Mouse (Mus musculus) embryonic facial prominence, embryonic 14.5 days (tissue): ENCODE data around the gene Gm7137. TPM values are rescaled to one million over a fixed set of nuclear protein-coding genes. Genes with fewer than 3 reads are reported as not detected.
"Not testable (repeated sequence)": the region's sequence is repeated elsewhere in the genome, so short reads cannot be mapped to it uniquely, and the experiment has no call there.

Source experiments
- ATAC-seq: fragments of 200-750 bp; cut with Nextera tagmentation; 2 replicates; pipeline ENCODE4 v1.8.0; 2017; ENCODE audit warnings: low read depth, moderate number of reproducible peaks, moderate TSS enrichment
- DNase-seq: peaks from one replicate; pipeline ENCODE4 v3.0.0-alpha.2; 2015; ENCODE audit warnings: low spot score
- H3K27ac ChIP-seq: fragments of 300-500 bp; sonication (generic); replicated peaks from 2 replicates; pipeline ENCODE4 v1.5.1; 2014; ENCODE audit warnings: low read depth, mild to moderate bottlenecking, low read length, moderate library complexity
- H3K27me3 ChIP-seq: fragments of 300-500 bp; sonication (generic); replicated peaks from 2 replicates; pipeline ENCODE4 v1.6.1; 2014; ENCODE audit warnings: low read length; ENCODE audit not compliant: control insufficient read depth, insufficient read depth
- H3K36me3 ChIP-seq: fragments of 300-500 bp; sonication (generic); 2 replicates; pipeline ENCODE4 v1.6.1; 2014; ENCODE audit warnings: low read length, mixed read lengths; ENCODE audit not compliant: control insufficient read depth, insufficient read depth
- H3K4me1 ChIP-seq: fragments of 300-500 bp; sonication (generic); 2 replicates; pipeline ENCODE4 v1.6.1; 2014; ENCODE audit warnings: antibody characterized with exemption, low read length; ENCODE audit not compliant: control insufficient read depth, insufficient read depth
- H3K4me2 ChIP-seq: fragments of 300-500 bp; sonication (generic); 2 replicates; pipeline ENCODE4 v1.6.1; 2014; ENCODE audit warnings: low read depth, mild to moderate bottlenecking, low read length, moderate library complexity, mixed read lengths
- H3K4me3 ChIP-seq: fragments of 300-500 bp; sonication (generic); 2 replicates; pipeline ENCODE4 v1.5.1; 2014; ENCODE audit warnings: low read depth, mild to moderate bottlenecking, low read length
- H3K9ac ChIP-seq: fragments of 300-500 bp; sonication (generic); 2 replicates; pipeline ENCODE4 v1.6.1; 2014; ENCODE audit warnings: low read depth, mild to moderate bottlenecking, low read length, moderate library complexity, mixed read lengths
- H3K9me3 ChIP-seq: fragments of 300-500 bp; sonication (generic); 2 replicates; pipeline ENCODE4 v1.6.1; 2016; ENCODE audit warnings: low read length; ENCODE audit not compliant: control insufficient read depth
- WGBS: fragments of 180-500 bp; shearing (Covaris S2); extraction: QIAGEN DNeasy Blood & Tissue Kit; methylation state at CpG from one replicate; pipeline ENCODE4 v1.1.7; 2014; 5-methylcytosine and 5-hydroxymethylcytosine counted together
- polyA plus RNA-seq: library from polyadenylated mRNA; unstranded; fragments of >200 nt; fragmentation: Nextera tagmentation; extraction: Ambion mirVana; gene quantifications from 2 replicates; pipeline ENCODE4 v1.2.1, GENCODE M21; 2014

The Gm7137 gene
- not detected in 2 replicates for polyA plus RNA-seq

DNA sequence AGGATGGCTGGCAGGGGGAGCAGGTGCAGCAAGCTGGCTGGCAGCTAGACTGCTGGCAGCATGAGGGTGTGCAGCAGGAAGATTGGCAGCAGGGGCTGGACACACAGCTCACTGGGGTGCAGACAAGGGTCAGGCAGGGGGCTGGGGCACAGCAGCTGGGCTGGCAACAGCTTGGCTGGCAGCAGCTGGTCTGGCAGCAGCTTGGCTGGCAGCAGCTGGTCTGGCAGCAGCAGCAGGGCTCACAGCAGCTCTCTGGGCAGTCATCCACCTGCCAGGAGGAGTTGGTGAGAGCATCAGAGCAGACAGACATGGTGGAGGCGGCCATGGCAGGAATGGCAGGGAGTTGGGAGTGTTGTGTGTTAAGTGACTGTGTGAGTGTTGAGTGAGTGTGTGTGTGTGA lies at the start of gene Gm7137:
Gm7137 (minus strand) TSS at position 325 of the 400 bp plus-strand sequence.
- no CpG with 5 or more reads among the region's 1 CpGs for WGBS
- not testable (repeated sequence) for H3K4me1 ChIP-seq, H3K4me3 ChIP-seq, H3K27me3 ChIP-seq, H3K9me3 ChIP-seq, H3K27ac ChIP-seq, H3K36me3 ChIP-seq, ATAC-seq, H3K4me2 ChIP-seq, H3K9ac ChIP-seq, DNase-seq

DNA sequence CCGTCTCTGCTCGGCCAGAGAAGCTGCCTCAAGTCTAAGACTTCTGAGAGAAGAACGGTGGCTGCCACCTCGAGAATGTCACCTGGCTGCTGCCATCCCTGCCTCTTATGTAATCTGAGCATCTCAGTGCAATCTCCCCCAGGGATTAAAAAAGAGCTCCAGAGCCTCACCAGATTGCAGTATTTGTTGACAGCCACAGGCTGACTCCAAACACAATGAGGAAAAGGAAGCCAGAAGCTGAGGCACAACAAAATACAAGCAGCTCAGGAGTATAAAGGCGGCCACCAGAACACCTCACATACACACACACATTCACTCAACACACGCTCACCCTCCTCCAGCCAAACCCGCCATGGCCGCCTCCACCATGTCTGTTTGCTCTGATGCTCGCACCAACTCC lies 47.6 kb upstream of the Gm7137 start, which contains the start of gene Krtap10-10:
Krtap10-10 (plus strand) TSS at position 301 of the 400 bp plus-strand sequence.
- DNase-seq (peak; percentile 6), ATAC-seq (no peak)
- Histone ChIP-seq H3K4me1 (no peaks in the 10 kb centered on the region), H3K36me3 (no peaks in the 10 kb centered on the region), H3K27ac (no peak within 1 kb of the TSS), H3K27me3 (no peaks in the 10 kb centered on the region), H3K9me3 (no peaks in the 10 kb centered on the region), H3K4me3 (no peak within 1 kb of the TSS), H3K4me2 (no peak within 1 kb of the TSS), H3K9ac (no peak within 1 kb of the TSS)
- WGBS = 46% methylated on average over 8 of the region's 9 CpGs

- Histone ChIP-seq H3K9ac (no peak within 1 kb of the TSS), H3K27ac (no peak within 1 kb of the TSS), H3K9me3 (0 out of 2 replicates have a peak, but pooled peaks cover 4% of the 10 kb centered on the region), H3K27me3 (no peaks in the 10 kb centered on the region), H3K36me3 (no peaks in the 10 kb centered on the region), H3K4me2 (no peak within 1 kb of the TSS), H3K4me3 (no peak within 1 kb of the TSS), H3K4me1 (no peaks in the 10 kb centered on the region)
- no peak for DNase-seq
- 49% methylated on average over 3 of the region's 6 CpGs for WGBS
- no peak for ATAC-seq
Observed at GRCm38 (mm10) chr10:77826951-77827350, 39.0 kb upstream of the Gm7137 start, which contains the start of gene Krtap10-4. Gene Krtap10-4 (minus strand): TSS chr10:77827095.

- 36% methylated on average over 4 of the region's 4 CpGs for WGBS
- Histone ChIP-seq H3K36me3 (no peaks in the 10 kb centered on the region), H3K9me3 (0 out of 2 replicates have a peak, but pooled peaks cover 4% of the 10 kb centered on the region), H3K4me3 (no peak overlapping the region), H3K9ac (no peak overlapping the region), H3K4me2 (no peak overlapping the region), H3K27ac (no peak overlapping the region), H3K27me3 (no peaks in the 10 kb centered on the region), H3K4me1 (no peaks in the 10 kb centered on the region)
- ATAC-seq (no peak), DNase-seq (no peak)
Observed at GRCm38 (mm10) chr10:77819203-77819602, 31.2 kb upstream of the Gm7137 start.

DNA sequence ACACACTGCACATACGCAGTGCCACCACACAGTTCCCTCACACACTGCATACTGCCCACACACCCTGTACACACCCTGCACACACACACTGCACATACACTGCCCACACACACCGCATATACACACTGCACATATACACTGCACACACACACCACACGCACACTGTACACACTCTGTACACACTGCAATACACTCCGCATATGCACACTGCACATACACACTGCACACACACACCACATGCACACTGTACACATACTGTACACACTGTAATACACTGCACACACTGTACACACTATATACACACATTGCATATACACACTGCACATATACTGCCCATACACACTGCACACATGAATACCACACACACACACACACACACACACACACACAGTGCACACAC lies 30.5 kb upstream of the Gm7137 start:
- 96% methylated on average over 4 of the region's 4 CpGs for WGBS
- Histone ChIP-seq H3K9me3 (no peaks in the 10 kb centered on the region), H3K27me3 (no peaks in the 10 kb centered on the region), H3K4me3 (no peak overlapping the region), H3K27ac (no peak overlapping the region), H3K9ac (no peak overlapping the region), H3K4me1 (no peaks in the 10 kb centered on the region), H3K4me2 (no peak overlapping the region), H3K36me3 (no peaks in the 10 kb centered on the region)
- no peak for ATAC-seq
- no peak for DNase-seq

GRCm38 (mm10) chr10:77815514-77815913 lies 27.5 kb upstream of the Gm7137 start:
- DNase-seq = no peak
- Histone ChIP-seq H3K27me3 (no peaks in the 10 kb centered on the region), H3K4me2 (no peak overlapping the region), H3K4me1 (no peaks in the 10 kb centered on the region), H3K9ac (no peak overlapping the region), H3K36me3 (no peaks in the 10 kb centered on the region), H3K4me3 (no peak overlapping the region), H3K9me3 (no peaks in the 10 kb centered on the region), H3K27ac (no peak overlapping the region)
- ATAC-seq = no peak
- WGBS = 27% methylated on average over 5 of the region's 5 CpGs

DNA sequence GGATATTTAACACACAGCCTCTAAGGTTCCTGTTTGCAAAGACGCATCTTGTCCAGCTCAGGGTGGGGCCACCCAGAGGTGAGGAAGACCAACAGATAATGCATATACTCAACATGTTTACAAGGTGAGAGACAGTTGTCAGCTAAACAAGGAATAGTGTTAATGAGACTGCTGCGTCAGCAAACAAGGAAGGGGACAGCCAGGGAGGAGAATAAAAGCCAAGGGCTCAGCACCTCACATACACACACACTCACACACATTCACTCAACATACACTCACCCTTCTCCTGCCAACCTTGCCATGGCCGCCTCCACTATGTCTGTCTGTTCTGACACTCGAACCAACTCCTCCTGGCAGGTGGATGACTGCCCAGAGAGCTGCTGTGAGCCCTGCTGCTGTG lies 26.4 kb upstream of the Gm7137 start, which contains the start of gene Gm2696:
Gm2696 (plus strand) TSS at position 301 of the 400 bp plus-strand sequence.
- DNase-seq (no peak), ATAC-seq (no peak)
- no peaks in the 10 kb centered on the region for H3K4me1 ChIP-seq
- H3K36me3 ChIP-seq = no peaks in the 10 kb centered on the region
- H3K4me3 ChIP-seq = no peak within 1 kb of the TSS
- no peak within 1 kb of the TSS for H3K27ac ChIP-seq
- H3K4me2 ChIP-seq = no peak within 1 kb of the TSS
- 39% methylated on average over 3 of the region's 4 CpGs for WGBS
- no peaks in the 10 kb centered on the region for H3K9me3 ChIP-seq
- no peaks in the 10 kb centered on the region for H3K27me3 ChIP-seq
- H3K9ac ChIP-seq = no peak within 1 kb of the TSS

- Histone ChIP-seq H3K27me3 (no peaks in the 10 kb centered on the region), H3K4me2 (no peak within 1 kb of the TSS), H3K9ac (no peak within 1 kb of the TSS), H3K4me1 (no peaks in the 10 kb centered on the region), H3K27ac (no peak within 1 kb of the TSS), H3K36me3 (no peaks in the 10 kb centered on the region), H3K4me3 (no peak within 1 kb of the TSS), H3K9me3 (no peaks in the 10 kb centered on the region)
- no peak for DNase-seq
- WGBS = 50% methylated on average over 3 of the region's 5 CpGs
- ATAC-seq = no peak
Observed at GRCm38 (mm10) chr10:77811743-77812142, 23.7 kb upstream of the Gm7137 start, which contains the start of gene Gm9507. Gene Gm9507 (minus strand): TSS chr10:77811843.

DNA sequence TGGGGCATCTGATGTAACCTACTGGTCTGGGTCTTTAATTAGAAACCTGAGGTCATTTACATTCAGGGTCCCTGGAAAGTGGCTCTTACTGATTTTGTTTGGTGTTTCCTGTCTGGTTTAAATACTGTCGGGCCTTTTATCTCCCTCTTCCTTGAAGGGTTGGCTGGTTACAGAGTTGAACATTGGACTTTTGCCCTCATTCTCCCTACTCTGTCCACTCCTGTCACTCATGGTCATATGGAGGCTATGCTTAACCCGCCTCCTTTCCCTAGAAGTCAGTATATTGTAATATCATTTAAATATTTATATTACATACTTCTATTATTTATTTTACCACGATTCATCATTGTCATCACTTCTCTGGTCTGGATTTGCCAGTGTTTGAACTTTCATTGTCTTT lies 16.1 kb upstream of the Gm7137 start:
- H3K9me3 ChIP-seq = no peaks in the 10 kb centered on the region
- H3K4me1 ChIP-seq = no peaks in the 10 kb centered on the region
- H3K27ac ChIP-seq = no peak overlapping the region
- H3K9ac ChIP-seq = no peak overlapping the region
- H3K36me3 ChIP-seq = no peaks in the 10 kb centered on the region
- H3K27me3 ChIP-seq = no peaks in the 10 kb centered on the region
- no peak overlapping the region for H3K4me2 ChIP-seq
- H3K4me3 ChIP-seq = no peak overlapping the region
- 77% methylated on average over 3 of the region's 3 CpGs for WGBS
- no peak for DNase-seq
- no peak for ATAC-seq
